Mouse (Mus musculus) myocyte (in vitro differentiated cells): Measurements from ENCODE around the gene Olfml2b. TPM values are rescaled to one million over a fixed set of nuclear protein-coding genes. Genes with fewer than 3 reads are reported as not detected.

ENCODE experiments used
- H3K27me3 ChIP-seq: one replicate; pipeline ENCODE4 v1.6.1; 2011; ENCODE audit not compliant: control insufficient read depth, insufficient read depth, insufficient read length
- H3K36me3 ChIP-seq: one replicate; pipeline ENCODE4 v1.6.1; 2011; ENCODE audit not compliant: control insufficient read depth, insufficient read depth
- H3K4me2 ChIP-seq: one replicate; pipeline ENCODE4 v1.6.1; 2011; ENCODE audit warnings: low read depth, control low read depth
- H3K4me3 ChIP-seq: one replicate; pipeline ENCODE4 v1.5.1; 2011; ENCODE audit warnings: mild to moderate bottlenecking, control low read depth, moderate library complexity
- H3K79me2 ChIP-seq: one replicate; pipeline ENCODE4 v1.6.1; 2011; ENCODE audit not compliant: control insufficient read depth, insufficient read depth
- H3ac ChIP-seq: one replicate; pipeline ENCODE4 v1.6.1; 2011; ENCODE audit not compliant: control insufficient read depth, insufficient read length
- CEBPB ChIP-seq: IDR thresholded peaks from 2 replicates; pipeline ENCODE4 v1.6.1; 2011; ENCODE audit warnings: mild to moderate bottlenecking, moderate library complexity; ENCODE audit not compliant: poor library complexity, insufficient read depth, severe bottlenecking
- E2F4 ChIP-seq: IDR thresholded peaks from one replicate; pipeline ENCODE4 v1.6.1; 2011; ENCODE audit warnings: mild to moderate bottlenecking, control low read depth, moderate library complexity; ENCODE audit not compliant: insufficient read depth
- MAX ChIP-seq: IDR thresholded peaks from one replicate; pipeline ENCODE4 v1.6.1; 2011; ENCODE audit warnings: low read depth, mild to moderate bottlenecking, control low read depth
- MYOD1 ChIP-seq, 3 experiments: IDR thresholded peaks; one replicate each; pipeline ENCODE4 v1.6.1; 2011; ENCODE audit warnings: control low read depth in 2 of 3, low read depth in 2 of 3, mild to moderate bottlenecking in 2 of 3, moderate library complexity in 1 of 3; ENCODE audit not compliant: insufficient read length in 2 of 3, control insufficient read depth in 1 of 3
- MYOG ChIP-seq, 3 experiments: IDR thresholded peaks; one replicate each; pipeline ENCODE4 v1.6.1; 2011; ENCODE audit warnings: control low read depth in 2 of 3, low read depth in 2 of 3, mild to moderate bottlenecking in 2 of 3; ENCODE audit not compliant: insufficient read length in 2 of 3, control insufficient read depth in 1 of 3, insufficient read depth in 1 of 3
- POLR2A ChIP-seq: IDR thresholded peaks from one replicate; pipeline ENCODE4 v1.6.1; 2011; ENCODE audit warnings: low read depth, mild to moderate bottlenecking, control low read depth, moderate library complexity; ENCODE audit not compliant: insufficient read length
- POLR2AphosphoS2 ChIP-seq: IDR thresholded peaks from one replicate; pipeline ENCODE4 v1.6.1; 2011; ENCODE audit warnings: low read depth, control low read depth; ENCODE audit not compliant: insufficient read length
- REST ChIP-seq: IDR thresholded peaks from one replicate; pipeline ENCODE4 v1.6.1; 2011; ENCODE audit warnings: mild to moderate bottlenecking, control low read depth, moderate library complexity; ENCODE audit not compliant: insufficient read depth, insufficient read length
- SRF ChIP-seq: IDR thresholded peaks from one replicate; pipeline ENCODE4 v1.6.1; 2011; ENCODE audit warnings: low read depth; ENCODE audit not compliant: control insufficient read depth, insufficient read length
- TCF12 ChIP-seq: IDR thresholded peaks from one replicate; pipeline ENCODE4 v1.6.1; 2011; ENCODE audit warnings: mild to moderate bottlenecking, control low read depth; ENCODE audit not compliant: poor library complexity, insufficient read depth, severe bottlenecking
- TCF3 ChIP-seq: IDR thresholded peaks from one replicate; pipeline ENCODE4 v1.6.1; 2011; ENCODE audit warnings: low read depth, control low read depth; ENCODE audit not compliant: insufficient read length
- USF1 ChIP-seq: IDR thresholded peaks from one replicate; pipeline ENCODE4 v1.6.1; 2011; ENCODE audit warnings: low read depth, mild to moderate bottlenecking, control low read depth, moderate library complexity
- polyA plus RNA-seq: library from polyadenylated mRNA; unstranded; fragments of >200 nt; fragmentation: generic; extraction: Trizol; gene quantifications from one replicate; pipeline ENCODE4 v1.2.1, GENCODE M21; 2012; ENCODE audit warnings: missing spikeins

Gene Olfml2b
- polyA plus RNA-seq, 1 experiment = 69.0 TPM

- H3K27me3 ChIP-seq = no peaks in the 10 kb centered on the region
- no peak overlapping the region for H3K4me2 ChIP-seq
- H3K4me3 ChIP-seq = no peak overlapping the region
- no peak overlapping the region for H3ac ChIP-seq
- H3K79me2 ChIP-seq = no peaks in the 10 kb centered on the region
- peaks cover 15% of the 10 kb centered on the region for H3K36me3 ChIP-seq
- TF ChIP-seq POLR2A = no peak
- TF ChIP-seq CEBPB = no peak
- TF ChIP-seq TCF12 = no peak
- no peak for TF ChIP-seq MYOG (IDR thresholded peaks at IDR 0.05; ENCODE audit: control insufficient read depth in 1 of 3, insufficient read depth in 1 of 3, insufficient read length in 2 of 3, low read depth in 2 of 3)
- TF ChIP-seq SRF = no peak
- no peak for TF ChIP-seq POLR2AphosphoS2
- TF ChIP-seq E2F4 = no peak
- TF ChIP-seq REST = no peak
- TF ChIP-seq USF1 = no peak
- TF ChIP-seq MAX = no peak
These were observed 33.3 kb downstream of the Olfml2b start for GRCm38 (mm10) chr1:170677681-170678080.

- Histone ChIP-seq H3ac (no peak overlapping the region), H3K79me2 (no peaks in the 10 kb centered on the region), H3K27me3 (no peaks in the 10 kb centered on the region), H3K4me2 (no peak overlapping the region), H3K36me3 (peaks cover 15% of the 10 kb centered on the region), H3K4me3 (no peak overlapping the region)
- TF ChIP-seq REST (no peak), CEBPB (no peak), POLR2A (no peak), TCF3 (no peak), USF1 (no peak), MYOG (IDR thresholded peaks at IDR 0.05; ENCODE audit: control insufficient read depth in 1 of 3, insufficient read depth in 1 of 3, insufficient read length in 2 of 3, low read depth in 2 of 3) (no peak)
These were observed 34.5 kb downstream of the Olfml2b start for GRCm38 (mm10) chr1:170678861-170679260.

- Histone ChIP-seq H3K27me3 (no peaks in the 10 kb centered on the region), H3K79me2 (no peaks in the 10 kb centered on the region), H3K4me3 (no peak overlapping the region), H3K4me2 (no peak overlapping the region), H3ac (no peak overlapping the region), H3K36me3 (peaks cover 15% of the 10 kb centered on the region)
- TF ChIP-seq TCF3 = no peak
- TF ChIP-seq USF1 = no peak
- no peak for TF ChIP-seq POLR2A
- no peak for TF ChIP-seq CEBPB
These were observed 35.3 kb downstream of the Olfml2b start for GRCm38 (mm10) chr1:170679624-170680023.

GRCm38 (mm10) chr1:170683863-170684262 lies 39.5 kb downstream of the Olfml2b start:
- H3K36me3 ChIP-seq = peaks cover 11% of the 10 kb centered on the region
- H3K79me2 ChIP-seq = no peaks in the 10 kb centered on the region
- no peak overlapping the region for H3K4me2 ChIP-seq
- no peak overlapping the region for H3ac ChIP-seq
- TF ChIP-seq USF1 (no peak), E2F4 (no peak), MYOD1 (IDR thresholded peaks at IDR 0.05; ENCODE audit: control insufficient read depth in 1 of 3, insufficient read length in 2 of 3, low read depth in 2 of 3) (no peak), MYOG (IDR thresholded peaks at IDR 0.05; ENCODE audit: control insufficient read depth in 1 of 3, insufficient read depth in 1 of 3, insufficient read length in 2 of 3, low read depth in 2 of 3) (no peak), SRF (no peak), MAX (no peak), REST (no peak), TCF3 (no peak)
- H3K27me3 ChIP-seq = no peaks in the 10 kb centered on the region
- H3K4me3 ChIP-seq = no peak overlapping the region

GRCm38 (mm10) chr1:170689773-170690172 lies 45.4 kb downstream of the Olfml2b start:
- Histone ChIP-seq H3K4me3 (no peak overlapping the region), H3K79me2 (no peaks in the 10 kb centered on the region), H3K36me3 (no peaks in the 10 kb centered on the region), H3K4me2 (no peak overlapping the region), H3K27me3 (no peaks in the 10 kb centered on the region), H3ac (no peak overlapping the region)
- TF ChIP-seq E2F4 (no peak), MAX (no peak), TCF3 (no peak), POLR2A (no peak), POLR2AphosphoS2 (no peak), TCF12 (no peak), REST (no peak), CEBPB (no peak), MYOD1 (IDR thresholded peaks at IDR 0.05; ENCODE audit: control insufficient read depth in 1 of 3, insufficient read length in 2 of 3, low read depth in 2 of 3) (no peak), MYOG (IDR thresholded peaks at IDR 0.05; ENCODE audit: control insufficient read depth in 1 of 3, insufficient read depth in 1 of 3, insufficient read length in 2 of 3, low read depth in 2 of 3) (no peak), USF1 (no peak), SRF (no peak)
